Mouse (Mus musculus): ENCODE results near the gene Tprg.
A peak's percentile ranks its signal among the peaks of the same experiment; 100 is the strongest.

The Tprg gene

GRCm38 (mm10) chr16:25333279-25334219 is 46.9 kb downstream of the Tprg start:
- DNase-seq (ENCODE audit: low spot score) = peak; percentile 50

DNA sequence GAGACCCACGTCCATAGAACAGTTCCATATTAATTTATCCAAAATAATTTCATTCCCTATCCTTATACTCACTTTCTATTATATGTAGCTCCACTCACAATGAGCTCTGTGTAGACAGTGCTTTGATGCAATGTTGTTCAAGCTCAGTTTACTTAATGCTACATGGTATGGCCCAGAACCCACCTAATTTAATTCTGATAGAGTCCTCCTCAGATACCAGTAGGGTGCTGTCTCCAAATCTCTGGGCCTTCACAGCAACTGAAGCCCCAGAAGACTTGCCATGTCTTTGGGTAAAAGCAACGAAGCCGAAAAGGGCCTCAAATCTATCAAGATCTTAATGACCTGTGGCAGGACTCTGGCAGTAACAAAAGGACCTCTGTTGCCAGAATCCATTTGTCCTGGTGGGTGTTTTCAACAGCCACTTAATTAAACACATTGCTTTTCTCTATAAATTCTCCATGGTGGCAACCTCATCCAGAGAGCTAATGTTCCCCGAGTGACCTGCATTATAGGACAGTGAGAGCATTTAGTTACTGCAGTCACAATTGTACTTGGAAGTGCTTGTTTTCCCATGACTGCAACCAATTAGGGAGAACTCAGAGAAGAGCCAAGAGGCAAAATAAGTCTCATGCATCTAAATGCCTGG is 48.6 kb downstream of the Tprg start:
- DNase-seq (ENCODE audit: low spot score) = peak; percentile 63

DNA sequence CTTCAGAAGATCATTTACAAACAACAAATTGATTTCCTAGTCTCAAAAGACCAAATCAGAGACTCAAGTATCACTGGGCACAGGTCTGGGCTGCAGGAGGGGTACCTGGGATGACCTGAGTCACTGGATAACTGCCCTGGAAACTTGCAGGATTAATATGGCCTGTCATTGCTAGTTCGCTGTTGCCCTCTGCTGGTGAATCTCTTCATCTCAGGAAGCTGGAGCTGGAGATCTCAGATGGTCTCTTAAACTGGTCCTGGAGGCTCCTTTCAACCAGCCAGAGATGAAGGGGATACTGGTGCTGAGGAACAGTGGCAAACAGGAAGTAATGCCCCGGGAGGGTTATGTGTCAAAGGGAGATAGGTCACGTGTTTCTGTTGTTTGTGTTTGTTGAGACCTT is 63.0 kb downstream of the Tprg start:
- peak; percentile 83 for DNase-seq (ENCODE audit: low spot score)

DNA sequence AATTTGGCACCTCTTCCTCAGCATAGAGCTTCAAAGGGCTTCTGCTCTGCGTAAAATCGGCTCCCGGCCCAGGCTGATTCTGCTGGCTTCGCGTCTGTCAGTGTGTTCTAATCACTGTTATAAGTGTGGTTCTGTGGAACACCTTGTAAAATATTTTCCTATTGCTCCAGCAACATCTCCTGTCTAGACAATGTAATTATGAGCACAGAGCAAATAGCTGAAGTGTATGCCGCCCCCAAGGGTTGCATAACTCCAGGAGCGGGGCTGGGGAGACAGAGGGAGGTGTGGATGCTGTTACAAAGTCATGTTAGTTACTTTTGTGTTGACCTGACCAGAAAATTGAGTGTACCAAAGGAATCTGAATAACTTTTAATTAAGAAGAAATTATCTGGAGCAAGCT is 81.2 kb downstream of the Tprg start:
- DNase-seq (ENCODE audit: low spot score) = no peak

DNA sequence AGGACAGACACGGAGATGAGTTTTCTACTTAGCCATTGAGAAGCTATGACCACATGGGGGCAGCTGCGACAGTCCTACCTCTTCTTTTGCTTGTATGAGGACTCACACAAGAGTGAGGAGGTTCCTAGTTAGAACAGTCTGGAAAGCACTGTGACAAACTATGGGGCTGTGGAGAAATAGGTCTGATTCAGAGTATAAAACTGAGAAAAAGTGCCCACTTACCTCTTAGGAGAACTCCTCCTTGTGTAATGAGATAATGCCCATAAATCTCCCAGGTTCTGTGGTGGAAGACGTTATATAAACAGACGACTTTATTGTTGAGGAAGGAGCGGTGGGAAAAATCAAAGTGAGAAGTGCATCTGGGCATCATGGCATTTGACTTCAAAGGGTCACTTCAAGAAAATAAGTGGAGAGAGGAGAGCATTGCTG is 83.4 kb downstream of the Tprg start:
- DNase-seq (ENCODE audit: low spot score) = no peak

GRCm38 (mm10) chr16:25374121-25374520 is 87.5 kb downstream of the Tprg start:
- DNase-seq (ENCODE audit: low spot score) = no peak

- peak; percentile 26 for DNase-seq (ENCODE audit: low spot score)
These were observed 88.2 kb downstream of the Tprg start for GRCm38 (mm10) chr16:25374775-25375174.

DNA sequence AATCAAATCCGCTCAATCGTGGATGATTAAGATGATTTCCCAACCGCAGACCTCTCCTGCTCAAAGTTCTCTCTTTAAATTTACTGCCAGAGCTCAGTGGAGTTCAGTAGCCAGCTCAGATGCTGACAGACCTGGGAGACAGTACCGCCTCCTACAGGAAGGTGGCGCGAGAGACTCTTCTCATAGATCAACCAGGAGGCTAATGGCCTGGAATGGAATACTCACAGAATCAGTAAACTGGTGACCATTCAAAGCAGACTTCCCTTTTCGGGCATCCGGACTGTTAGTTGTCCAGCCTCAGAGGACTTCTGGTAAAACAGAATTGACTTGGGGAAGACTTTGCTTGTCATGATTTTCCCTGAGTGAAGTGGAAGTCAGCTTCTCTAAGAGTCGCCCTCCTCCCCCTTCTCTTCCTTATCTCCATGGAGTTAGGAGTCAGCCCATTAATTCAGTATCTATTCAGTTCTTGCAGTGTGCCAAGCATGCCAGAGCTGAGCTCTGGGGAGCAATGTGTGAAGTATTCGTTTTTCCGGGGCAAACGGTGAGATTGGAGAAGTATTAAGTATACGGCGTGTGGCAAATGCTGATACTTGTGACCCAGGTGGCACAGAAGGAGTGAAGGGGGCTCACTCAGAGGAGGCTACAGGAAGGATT is 90.2 kb downstream of the Tprg start:
- peak; percentile 88 for DNase-seq (ENCODE audit: low spot score)

DNA sequence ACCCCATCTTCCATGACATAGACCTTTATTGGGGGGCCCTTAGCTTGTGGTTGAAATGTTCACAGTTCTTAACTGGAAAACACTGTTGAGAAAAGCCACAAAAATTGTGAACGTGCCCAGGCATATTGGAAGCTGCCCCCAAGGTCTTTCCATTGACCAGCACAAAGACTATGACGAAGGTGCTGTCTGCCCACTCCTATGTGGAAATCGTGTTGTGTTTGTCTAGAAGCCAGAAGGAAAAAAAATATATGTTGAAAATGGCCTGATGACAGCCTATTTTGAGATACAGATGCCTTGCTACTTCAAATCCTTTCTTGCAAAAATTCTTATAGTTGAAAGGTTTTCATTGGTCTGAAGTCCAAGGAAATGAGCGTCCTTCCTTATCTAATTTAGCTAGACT is 91.1 kb downstream of the Tprg start:
- no peak for DNase-seq (ENCODE audit: low spot score)

GRCm38 (mm10) chr16:25385498-25386192 is 99.0 kb downstream of the Tprg start:
- no peak for DNase-seq (ENCODE audit: low spot score)

GRCm38 (mm10) chr16:25394676-25395075 is 108.1 kb downstream of the Tprg start:
- no peak for DNase-seq (ENCODE audit: low spot score)

GRCm38 (mm10) chr16:25404156-25404555 is 117.5 kb downstream of the Tprg start:
- no peak for DNase-seq (ENCODE audit: low spot score)

DNA sequence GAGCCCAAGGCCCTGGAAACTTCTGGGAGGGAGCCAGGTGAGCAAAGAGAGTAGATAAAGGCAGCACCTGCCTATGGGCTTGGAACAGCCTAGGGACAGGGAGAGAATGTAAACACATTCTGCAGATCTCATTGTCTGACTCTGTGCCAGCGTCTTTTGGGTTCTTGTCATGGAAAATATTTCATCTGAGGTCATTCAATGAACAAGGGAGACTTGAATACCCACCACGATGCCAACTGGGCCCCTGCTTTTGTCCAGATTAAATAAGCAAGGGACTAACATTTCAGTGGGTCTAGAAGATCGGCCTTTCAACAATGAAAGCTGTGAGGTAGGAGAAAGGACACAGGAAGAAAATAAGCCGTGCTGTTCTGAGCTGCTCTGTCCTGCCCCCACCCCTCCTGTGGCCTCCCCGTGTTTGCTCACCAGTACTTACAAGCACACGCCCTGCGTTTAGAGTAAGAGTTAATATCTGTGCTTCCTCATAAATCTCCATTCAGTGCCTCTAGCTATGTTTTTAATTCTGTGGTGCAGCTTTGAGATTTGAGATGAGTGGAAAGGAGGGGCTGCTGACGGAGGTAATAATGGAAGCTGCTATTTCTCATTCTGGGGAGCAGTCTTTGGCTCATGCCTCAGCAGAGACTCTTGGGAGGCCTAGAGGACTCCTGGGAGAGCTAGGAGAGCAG is 120.7 kb downstream of the Tprg start:
- DNase-seq (ENCODE audit: low spot score) = peak; percentile 17

GRCm38 (mm10) chr16:25408032-25408431 is 121.4 kb downstream of the Tprg start:
- DNase-seq (ENCODE audit: low spot score) = no peak

- no peak for DNase-seq (ENCODE audit: low spot score)
These were observed 124.7 kb downstream of the Tprg start for GRCm38 (mm10) chr16:25411307-25411706.

- DNase-seq (ENCODE audit: low spot score) = no peak
These were observed 127.3 kb downstream of the Tprg start for GRCm38 (mm10) chr16:25413885-25414284.

DNA sequence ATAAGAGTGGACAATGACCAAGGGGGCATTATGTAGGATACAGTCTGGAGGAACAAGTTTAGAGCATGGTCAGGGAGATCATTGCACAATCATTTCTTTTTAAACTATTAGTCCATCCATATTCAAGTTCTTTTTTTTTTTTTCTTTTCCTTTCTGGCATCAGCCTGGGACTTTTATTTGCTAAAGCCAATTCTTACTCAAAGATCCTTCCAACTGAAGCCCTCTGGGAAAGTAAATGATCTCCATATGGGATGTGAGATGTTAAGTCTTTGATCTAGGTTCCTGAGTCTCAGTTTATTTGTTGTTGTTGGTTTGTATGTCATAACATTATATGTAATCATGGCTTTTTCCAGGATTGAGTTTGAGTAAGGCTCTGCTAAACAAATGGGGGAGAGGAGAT is 128.6 kb downstream of the Tprg start:
- no peak for DNase-seq (ENCODE audit: low spot score)

- peak; percentile 21 for DNase-seq (ENCODE audit: low spot score)
These were observed 131.4 kb downstream of the Tprg start for GRCm38 (mm10) chr16:25417875-25418630.

DNA sequence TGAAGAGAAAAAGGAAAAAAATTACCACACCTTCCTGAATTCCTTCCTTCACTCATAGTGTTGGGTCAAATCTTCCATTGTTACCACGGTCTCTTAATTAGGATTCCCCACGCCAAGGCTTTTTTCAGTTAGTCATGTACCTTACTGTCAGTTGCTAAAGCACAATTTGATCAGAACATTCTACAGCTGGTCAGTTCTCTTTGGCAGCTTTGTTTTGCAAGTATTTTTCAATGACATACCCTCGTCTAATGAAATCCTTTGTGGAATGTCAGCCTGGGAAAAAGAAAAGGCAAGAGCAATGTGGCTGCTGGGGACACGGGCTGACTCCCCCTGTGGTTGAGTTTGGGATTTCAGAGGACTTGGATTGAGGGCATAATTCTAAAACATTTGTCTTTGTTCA is 136.4 kb downstream of the Tprg start:
- DNase-seq (ENCODE audit: low spot score) = no peak

DNA sequence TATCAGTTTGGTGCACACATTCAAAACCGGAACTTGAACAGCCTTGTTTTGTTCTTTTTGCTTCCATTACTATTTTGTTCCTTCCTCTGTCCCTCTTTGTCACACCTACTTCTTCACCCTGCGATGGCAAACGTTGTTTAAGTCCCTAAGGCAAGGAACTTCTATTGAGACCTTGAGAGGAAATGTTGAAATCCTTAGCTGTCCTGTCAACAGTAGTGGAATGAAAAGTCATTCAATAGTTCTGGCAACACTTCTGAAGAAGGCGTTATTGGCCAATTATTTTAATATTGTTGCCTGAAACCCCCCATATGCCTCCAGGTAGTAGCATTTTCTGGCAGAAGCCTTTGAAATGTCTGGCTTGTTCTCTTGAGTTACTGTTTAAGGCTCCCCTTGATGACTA is 137.4 kb downstream of the Tprg start:
- no peak for DNase-seq (ENCODE audit: low spot score)

- DNase-seq (ENCODE audit: low spot score) = no peak
These were observed 138.3 kb downstream of the Tprg start for GRCm38 (mm10) chr16:25424915-25425314.
